Mouse (Mus musculus) brain, embryonic 14.5 days (tissue): ENCODE measurements around the gene Cstf3. TPM values are rescaled to one million over a fixed set of nuclear protein-coding genes. Genes with fewer than 3 reads are reported as not detected.

Experiments used
- DNase-seq: peaks from one replicate; pipeline ENCODE4 v3.0.0-alpha.2; 2011; ENCODE audit warnings: low read depth
- CTCF ChIP-seq: fragments of 200-500 bp; IDR thresholded peaks from 2 replicates; pipeline ENCODE4 v1.5.1; 2012; ENCODE audit warnings: inconsistent platforms, mild to moderate bottlenecking, moderate library complexity, borderline replicate concordance; ENCODE audit not compliant: insufficient read depth, insufficient read length; ENCODE audit errors: extremely low read depth
- POLR2A ChIP-seq: fragments of 200-500 bp; IDR thresholded peaks from 2 replicates; pipeline ENCODE4 v1.6.1; 2012; ENCODE audit warnings: mild to moderate bottlenecking, inconsistent platforms, borderline replicate concordance; ENCODE audit not compliant: poor library complexity, insufficient read depth, insufficient read length, severe bottlenecking; ENCODE audit errors: extremely low read depth
- polyA plus RNA-seq: library from polyadenylated mRNA; depleted of rRNA; stranded (reverse); fragments of >200 nt; gene quantifications from 2 replicates; pipeline ENCODE4 v1.2.3, GENCODE M21; 2012

Cstf3 gene
- polyA plus RNA-seq, 1 experiment = 55.3 TPM

GRCm38 (mm10) chr2:104687261-104687660 is 96.9 kb downstream of the Cstf3 start:
- no peak for DNase-seq
- TF ChIP-seq POLR2A (no peak), CTCF (no peak)

- TF ChIP-seq POLR2A (no peak), CTCF (no peak)
- DNase-seq = no peak
These were observed 98.0 kb downstream of the Cstf3 start for GRCm38 (mm10) chr2:104688321-104688720.

- no peak for TF ChIP-seq CTCF
- TF ChIP-seq POLR2A = no peak
- no peak for DNase-seq
These were observed 98.4 kb downstream of the Cstf3 start for GRCm38 (mm10) chr2:104688724-104689123.

GRCm38 (mm10) chr2:104690720-104691119 is 100.4 kb downstream of the Cstf3 start:
- DNase-seq = no peak
- TF ChIP-seq CTCF (no peak), POLR2A (no peak)

- no peak for DNase-seq
- TF ChIP-seq POLR2A = no peak
- no peak for TF ChIP-seq CTCF
These were observed 102.2 kb downstream of the Cstf3 start for GRCm38 (mm10) chr2:104692551-104692950.

- no peak for TF ChIP-seq CTCF
- no peak for TF ChIP-seq POLR2A
- DNase-seq = no peak
These were observed 109.3 kb downstream of the Cstf3 start for GRCm38 (mm10) chr2:104699659-104700058.

- no peak for DNase-seq
These were observed 112.8 kb downstream of the Cstf3 start for GRCm38 (mm10) chr2:104703158-104703557.

GRCm38 (mm10) chr2:104704355-104704754 is 114.0 kb downstream of the Cstf3 start:
- DNase-seq = no peak
- TF ChIP-seq POLR2A (no peak), CTCF (no peak)

More at GRCm38 (mm10) chr2:104703158-104703557, 112.8 kb downstream of the Cstf3 start:
- no peak for TF ChIP-seq POLR2A
- TF ChIP-seq CTCF = no peak

GRCm38 (mm10) chr2:104709786-104710337 is 119.5 kb downstream of the Cstf3 start:
- no peak for TF ChIP-seq CTCF
- TF ChIP-seq POLR2A = no peak
- DNase-seq = no peak

- TF ChIP-seq CTCF (no peak), POLR2A (no peak)
- DNase-seq = peak; percentile 46
These were observed 120.5 kb downstream of the Cstf3 start for GRCm38 (mm10) chr2:104710670-104711370.

- TF ChIP-seq CTCF = no peak
- TF ChIP-seq POLR2A = peak; percentile 90
- DNase-seq = peak; percentile 81
These were observed 121.5 kb downstream of the Cstf3 start, which contains the start of gene Tcp11l1 for GRCm38 (mm10) chr2:104711585-104712485. Gene Tcp11l1 (minus strand): TSS chr2:104712169.
